Mouse (Mus musculus): ENCODE results near the gene Tpst2. TPM values are rescaled to one million over a fixed set of nuclear protein-coding genes. Genes with fewer than 3 reads are reported as not detected.

Tpst2 gene
- 26.9 and 28.6 TPM in 2 replicates for polyA plus RNA-seq (2012; rRNA removed)

DNA sequence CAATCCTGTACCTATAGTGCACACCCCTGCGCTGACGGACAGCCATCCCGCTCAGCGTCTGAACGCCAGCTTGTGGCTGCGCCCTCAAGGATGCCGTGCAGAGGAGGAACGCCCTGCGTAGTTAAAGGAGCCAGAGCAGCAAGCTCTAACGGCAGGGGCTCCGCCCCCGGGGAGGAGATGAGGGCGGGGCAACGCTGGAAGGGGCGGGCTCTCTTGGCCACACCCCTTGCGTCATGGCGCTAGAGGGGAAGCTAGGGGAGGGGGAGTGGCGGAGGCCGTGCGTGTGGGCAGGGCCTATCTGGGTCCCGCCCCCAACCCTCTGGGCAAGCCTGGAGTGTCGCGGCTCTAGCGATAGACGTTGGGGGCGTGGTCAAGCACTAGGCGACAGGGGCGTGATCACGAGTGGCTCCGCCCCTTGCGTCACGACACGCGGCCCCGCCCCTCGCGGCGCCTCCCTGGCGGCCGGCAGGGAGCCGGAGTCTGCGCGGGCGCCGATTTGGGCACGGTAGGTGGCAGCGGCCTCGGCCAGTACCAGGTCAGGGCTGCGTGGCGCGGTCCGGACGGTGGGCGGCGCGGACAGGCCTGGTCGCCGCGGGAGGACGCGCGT, at the start of gene Tpst2:
Gene Tpst2 (plus strand): TSS at position 425 of the 607 bp plus-strand sequence.

DNA sequence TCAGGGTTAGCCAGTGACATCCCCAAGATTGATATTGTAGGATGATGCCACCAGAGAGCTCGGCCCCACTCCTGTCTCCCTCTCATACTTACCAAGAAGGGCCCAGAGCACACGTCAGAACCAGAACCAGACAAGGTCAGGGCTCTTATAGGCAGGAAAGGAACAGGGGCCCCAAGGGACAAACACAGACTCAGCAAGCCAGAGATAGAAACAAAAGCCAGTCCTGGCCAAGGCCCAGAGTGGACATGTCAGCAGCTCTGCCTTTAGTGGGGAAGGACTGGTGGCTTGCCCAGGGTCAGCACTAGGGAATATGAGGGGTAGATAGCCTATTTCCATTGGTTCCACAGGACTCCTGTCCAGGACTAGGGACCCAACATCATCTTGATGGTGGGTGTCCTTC, 24.1 kb upstream of the Tpst2 start, which contains the start of gene Cryba4:
Gene Cryba4 (minus strand): TSS at position 119 of the 400 bp plus-strand sequence.

DNA sequence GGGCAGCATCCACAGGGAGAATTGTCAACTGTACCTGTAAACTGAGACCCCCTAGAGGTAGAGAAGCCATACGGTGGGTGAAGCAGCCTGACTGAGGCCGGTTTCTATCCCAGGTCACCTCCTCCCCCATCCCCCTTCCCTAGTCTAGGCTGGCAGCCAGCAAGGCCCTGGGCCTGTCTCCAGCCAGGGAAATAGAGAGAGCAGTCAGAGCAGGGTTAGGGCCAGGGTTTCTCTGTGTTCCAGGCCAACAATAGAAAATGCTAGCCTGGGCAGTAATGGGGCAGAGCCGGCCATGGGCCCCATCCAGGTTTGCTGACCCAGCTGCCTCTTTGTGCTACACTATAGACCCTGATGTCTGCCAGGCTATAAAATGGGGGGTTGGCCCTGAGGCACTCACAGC, 21.1 kb upstream of the Tpst2 start, which contains the start of gene Crybb1:
Gene Crybb1 (plus strand): TSS at position 390 of the 400 bp plus-strand sequence.

DNA sequence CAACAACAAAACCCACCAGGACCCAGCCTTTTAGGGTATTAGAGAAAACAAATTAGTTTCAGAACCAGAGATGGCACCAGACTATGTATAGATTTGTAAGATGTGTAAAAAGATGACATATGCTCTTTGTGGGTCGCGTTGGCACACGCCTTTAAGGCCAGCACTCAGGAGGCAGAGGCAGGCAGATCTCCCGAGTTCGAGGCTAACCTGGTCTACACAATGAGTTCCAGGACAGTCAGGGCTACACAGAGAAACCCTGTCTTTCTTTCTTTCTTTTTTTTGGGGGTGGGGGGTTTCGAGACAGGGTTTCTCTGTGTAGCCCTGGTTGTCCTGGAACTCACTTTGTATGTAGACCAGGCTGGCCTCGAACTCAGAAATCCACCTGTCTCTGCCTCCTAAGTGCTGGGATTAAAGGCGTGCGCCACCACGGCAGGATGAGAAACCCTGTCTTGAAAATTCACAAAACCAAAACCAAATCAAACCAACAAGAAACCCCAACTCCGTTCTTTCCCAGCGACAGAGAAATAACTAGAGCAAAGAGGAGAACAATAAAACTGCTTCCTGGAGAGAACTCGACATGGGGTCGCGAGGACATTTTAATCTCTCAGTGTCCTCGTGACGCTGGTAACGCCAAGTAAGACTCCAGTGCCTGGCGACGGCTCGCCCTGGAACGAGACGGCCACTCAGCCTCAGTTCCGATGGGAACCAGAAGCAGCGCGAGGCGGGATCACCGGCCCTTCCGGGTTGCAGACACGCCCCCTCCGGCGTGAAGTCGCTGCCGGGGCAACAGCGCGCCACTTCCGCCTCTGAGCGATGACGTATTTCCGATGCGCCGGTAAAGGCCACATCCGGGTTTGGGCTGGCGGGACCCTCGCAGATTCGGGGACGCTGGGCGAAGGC, 49.3 kb downstream of the Tpst2 start, which contains the start of gene Tfip11:
Gene Tfip11 (plus strand): TSS at position 813 of the 900 bp plus-strand sequence.

DNA sequence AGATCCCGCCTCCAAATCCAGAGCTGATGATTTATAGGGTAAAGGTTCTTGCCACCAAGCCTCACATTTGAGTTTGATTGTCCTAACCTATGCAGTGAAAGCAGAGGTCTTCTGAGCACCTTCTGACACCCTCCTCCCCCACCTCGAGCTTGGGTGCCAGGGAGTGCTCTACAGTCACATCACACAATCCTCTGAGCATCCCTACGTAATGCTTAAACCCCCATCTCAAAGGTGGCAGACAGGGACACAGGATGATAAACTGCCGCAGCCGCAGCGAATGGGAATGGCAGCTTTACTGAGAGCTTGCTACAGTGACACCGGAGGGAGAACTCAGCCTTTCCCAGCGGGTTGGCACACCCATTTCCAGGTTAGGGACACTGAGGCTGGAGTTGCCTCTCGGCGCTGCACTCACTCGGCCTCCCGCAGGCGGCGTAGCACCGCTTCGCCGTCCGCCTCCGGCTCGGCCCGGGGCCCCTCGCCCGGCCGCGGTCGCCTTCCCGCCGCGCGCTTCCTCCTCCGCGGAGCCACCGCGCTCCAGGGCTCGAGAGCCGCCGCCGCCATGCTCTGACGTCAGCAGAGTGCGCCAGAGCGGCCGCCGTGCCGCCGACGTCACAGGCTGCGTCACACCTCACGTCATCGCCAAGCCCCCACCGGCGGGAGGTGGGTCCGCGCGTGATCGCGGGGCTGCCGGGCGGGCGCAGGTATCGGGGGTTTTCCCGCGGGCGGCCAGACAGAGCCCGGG, 66.1 kb downstream of the Tpst2 start, which contains the start of the genes Srrd and Hps4:
Gene Srrd (minus strand): TSS at position 578 of the 742 bp plus-strand sequence.
Gene Hps4 (plus strand): TSS at position 621 of the 742 bp plus-strand sequence.

DNA sequence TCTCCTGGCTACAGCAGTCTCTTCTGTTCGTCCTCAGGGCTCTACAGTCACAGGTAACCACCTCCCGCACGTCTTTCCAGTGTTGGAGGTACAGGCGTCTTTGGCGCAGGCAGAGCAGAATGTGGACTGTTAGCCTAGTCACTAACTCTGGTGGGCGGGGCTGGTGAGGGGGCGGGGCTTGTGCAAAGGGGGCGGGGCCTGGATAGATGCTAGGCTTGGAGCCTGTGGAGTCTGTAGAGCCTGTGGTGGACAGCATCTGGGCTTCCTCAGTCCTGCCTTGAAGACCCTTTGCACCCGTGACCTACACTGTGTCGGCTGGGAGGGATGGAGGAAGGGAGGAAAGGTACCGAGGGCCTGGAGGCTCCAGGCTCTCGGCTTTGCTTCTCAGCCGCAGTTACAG, 79.4 kb downstream of the Tpst2 start, which contains the start of gene Gm6583:
Gene Gm6583 (minus strand): TSS at position 124 of the 400 bp plus-strand sequence.

Other genes with a start within 250 kb of the Tpst2 start
- gene Cryba4, start 24.2 kb upstream of the Tpst2 start, polyA plus RNA-seq (2012; rRNA removed): 1.2 TPM in 2 replicates
- gene Crybb1, start 20.9 kb upstream of the Tpst2 start, polyA plus RNA-seq (2012; rRNA removed): 0.76 and 1.1 TPM in 2 replicates
- gene Tfip11, start 49.7 kb downstream of the Tpst2 start, polyA plus RNA-seq (2012; rRNA removed): 37.8 and 40.4 TPM in 2 replicates
- 75.4 and 76.0 TPM in 2 replicates for gene Srrd, start 66.3 kb downstream of the Tpst2 start, polyA plus RNA-seq (2012; rRNA removed)
- 51.7 and 51.8 TPM in 2 replicates for gene Hps4, start 66.4 kb downstream of the Tpst2 start, polyA plus RNA-seq (2012; rRNA removed)
- 0.06 TPM in 1 of 2 replicates, not detected in the other for gene Gm6583, start 79.3 kb downstream of the Tpst2 start, polyA plus RNA-seq (2012; rRNA removed)
- 80.9 and 85.0 TPM in 2 replicates for gene Asphd2, start 118.2 kb downstream of the Tpst2 start, polyA plus RNA-seq (2012; rRNA removed)
- not detected in 2 replicates for gene Gm6588, start 172.7 kb downstream of the Tpst2 start, polyA plus RNA-seq (2012; rRNA removed)

All from central nervous system, embryonic 14 days (tissue).